Mouse (Mus musculus): Measurements from ENCODE around the gene Ube3c. TPM values are rescaled to one million over a fixed set of nuclear protein-coding genes. Genes with fewer than 3 reads are reported as not detected.

Gene Ube3c
- polyA plus RNA-seq, 1 experiment, result 6.3 TPM

DNA sequence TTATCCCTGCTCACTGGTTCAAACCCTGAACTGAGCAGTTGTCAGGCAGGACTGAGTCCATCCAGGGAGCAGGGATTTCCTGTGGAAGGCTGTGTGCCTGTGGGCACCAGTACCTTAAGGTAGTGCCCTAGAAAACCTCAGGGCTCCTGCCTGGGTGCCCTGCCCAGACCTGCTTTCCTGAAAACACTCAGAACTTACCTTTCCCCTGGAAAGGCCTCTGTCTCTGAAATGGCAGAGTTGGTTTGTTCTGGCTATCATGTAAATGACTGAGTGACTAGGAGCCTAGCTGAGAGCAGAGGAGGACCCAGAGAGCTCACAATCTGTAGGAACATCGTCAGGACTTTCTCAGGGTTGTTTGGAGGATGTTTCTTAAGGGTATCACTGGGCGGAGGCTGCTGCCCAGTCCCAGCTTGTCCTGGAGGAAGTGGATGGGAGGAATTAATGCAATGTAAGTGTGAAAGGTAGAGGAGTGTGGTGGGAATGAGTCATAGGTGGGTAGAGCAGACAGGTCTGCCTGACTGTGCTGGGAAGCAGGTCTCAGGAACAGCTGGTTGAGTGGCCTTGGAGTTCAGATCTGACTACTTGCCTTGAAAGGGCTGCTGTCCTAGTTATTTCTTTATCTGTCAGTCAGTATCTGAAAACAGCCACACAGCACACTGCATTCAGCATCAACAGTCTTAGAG, 130.6 kb downstream of the Ube3c start:
- peak overlapping the region; percentile 31 for H3K27ac ChIP-seq (ENCODE audit: insufficient read depth, low read depth, low read length)
- H3K36me3 ChIP-seq (ENCODE audit: control insufficient read depth, insufficient read depth, low read length), result no peaks in the 10 kb centered on the region
- H3K27me3 ChIP-seq (ENCODE audit: control insufficient read depth, insufficient read depth, low read length), result no peaks in the 10 kb centered on the region
- WGBS, result 79% methylated on average over 2 of the region's 2 CpGs
- H3K4me1 ChIP-seq (ENCODE audit: control insufficient read depth, insufficient read depth, insufficient read length, low read length), result peaks cover 12% of the 10 kb centered on the region; the same call in 1 of the 2 replicates
- no peak overlapping the region for H3K4me3 ChIP-seq (ENCODE audit: low read depth, low read length)
- no peak for TF ChIP-seq CTCF (IDR thresholded peaks at IDR 0.05; ENCODE audit: extremely low read depth, insufficient read length, insufficient replicate concordance, low read depth, low read length)
- no peak for TF ChIP-seq POLR2A (IDR thresholded peaks at IDR 0.05; ENCODE audit: low read depth, low read length)

DNA sequence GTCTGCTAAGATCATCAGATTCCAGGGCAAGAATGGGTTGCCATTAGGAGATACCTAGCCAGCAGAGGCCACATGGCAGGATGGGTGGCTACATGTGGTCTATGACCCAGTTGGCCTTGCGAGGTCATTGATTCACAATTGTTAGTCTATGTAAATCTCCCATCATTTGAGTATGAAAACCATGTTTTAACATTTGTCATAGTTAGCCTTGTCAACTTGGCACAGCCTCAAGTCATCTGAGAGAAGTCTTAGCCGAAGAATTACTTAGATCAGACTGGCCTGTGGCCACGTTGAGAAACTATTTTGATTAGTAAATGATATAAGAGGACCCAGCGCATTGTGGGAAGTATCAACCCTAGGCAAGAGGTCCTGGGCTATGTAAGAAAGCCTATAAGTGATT, 138.2 kb downstream of the Ube3c start:
- Histone ChIP-seq H3K27me3 (ENCODE audit: control insufficient read depth, insufficient read depth, low read length) (no peaks in the 10 kb centered on the region), H3K4me1 (ENCODE audit: control insufficient read depth, insufficient read depth, insufficient read length, low read length) (peaks cover 4% of the 10 kb centered on the region; the same call in 1 of the 2 replicates), H3K4me3 (ENCODE audit: low read depth, low read length) (no peak overlapping the region), H3K36me3 (ENCODE audit: control insufficient read depth, insufficient read depth, low read length) (no peaks in the 10 kb centered on the region), H3K27ac (ENCODE audit: insufficient read depth, low read depth, low read length) (no peak overlapping the region)
- TF ChIP-seq POLR2A (IDR thresholded peaks at IDR 0.05; ENCODE audit: low read depth, low read length) (no peak), CTCF (IDR thresholded peaks at IDR 0.05; ENCODE audit: extremely low read depth, insufficient read length, insufficient replicate concordance, low read depth, low read length) (no peak)
- 83% methylated on average over 4 of the region's 4 CpGs for WGBS

DNA sequence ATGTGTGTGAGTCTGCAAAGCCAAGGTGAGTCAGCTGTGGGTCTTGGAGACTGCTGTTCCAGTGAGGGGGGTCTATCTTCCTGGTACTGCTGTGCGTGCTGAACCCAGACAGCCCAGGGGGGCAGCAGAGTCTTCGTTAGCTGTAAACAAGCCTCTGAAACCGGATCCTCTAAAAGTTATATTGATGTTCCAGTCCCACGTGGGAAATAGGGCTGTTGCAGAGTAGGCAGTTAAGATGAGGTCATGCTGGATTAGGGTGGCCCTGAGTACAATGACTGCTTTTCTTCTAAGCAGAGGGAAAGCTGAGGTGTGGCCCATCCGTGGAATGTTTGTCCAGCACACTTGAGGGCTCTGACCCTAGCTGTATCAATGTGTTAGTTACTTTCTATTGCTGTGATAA, 139.2 kb downstream of the Ube3c start:
- Histone ChIP-seq H3K27ac (ENCODE audit: insufficient read depth, low read depth, low read length) (no peak overlapping the region), H3K36me3 (ENCODE audit: control insufficient read depth, insufficient read depth, low read length) (no peaks in the 10 kb centered on the region), H3K4me3 (ENCODE audit: low read depth, low read length) (no peak overlapping the region), H3K27me3 (ENCODE audit: control insufficient read depth, insufficient read depth, low read length) (no peaks in the 10 kb centered on the region), H3K4me1 (ENCODE audit: control insufficient read depth, insufficient read depth, insufficient read length, low read length) (peaks cover 4% of the 10 kb centered on the region; the same call in 1 of the 2 replicates)
- 8% methylated on average over 5 of the region's 5 CpGs for WGBS
- TF ChIP-seq CTCF (IDR thresholded peaks at IDR 0.05; ENCODE audit: extremely low read depth, insufficient read length, insufficient replicate concordance, low read depth, low read length) (no peak), POLR2A (IDR thresholded peaks at IDR 0.05; ENCODE audit: low read depth, low read length) (no peak)

DNA sequence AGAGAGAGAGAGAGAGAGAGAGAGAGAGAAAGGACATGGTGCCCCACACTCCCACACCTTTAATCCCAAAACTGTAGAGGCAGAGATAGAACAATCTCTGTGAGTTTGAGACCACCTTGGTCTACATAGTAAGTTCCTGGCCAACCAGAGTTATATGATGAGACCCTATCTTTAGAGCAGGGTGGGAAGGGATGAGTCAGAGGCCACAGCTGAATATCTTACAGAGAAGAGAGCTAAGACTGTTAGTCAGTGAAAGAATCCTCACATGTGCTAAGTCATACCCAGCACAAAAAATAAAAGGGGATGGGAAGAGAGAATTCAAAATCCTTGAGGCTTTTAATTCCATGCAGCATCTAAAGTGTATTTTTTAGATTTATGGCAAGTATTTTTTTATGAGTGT, 142.6 kb downstream of the Ube3c start:
- H3K36me3 ChIP-seq (ENCODE audit: control insufficient read depth, insufficient read depth, low read length), result no peaks in the 10 kb centered on the region
- TF ChIP-seq CTCF (IDR thresholded peaks at IDR 0.05; ENCODE audit: extremely low read depth, insufficient read length, insufficient replicate concordance, low read depth, low read length), result no peak
- TF ChIP-seq POLR2A (IDR thresholded peaks at IDR 0.05; ENCODE audit: low read depth, low read length), result no peak
- no peaks in the 10 kb centered on the region for H3K27me3 ChIP-seq (ENCODE audit: control insufficient read depth, insufficient read depth, low read length)

GRCm38 (mm10) chr5:29712906-29713305, 143.9 kb downstream of the Ube3c start:
- Histone ChIP-seq H3K27ac (ENCODE audit: insufficient read depth, low read depth, low read length) (no peak overlapping the region), H3K36me3 (ENCODE audit: control insufficient read depth, insufficient read depth, low read length) (no peaks in the 10 kb centered on the region), H3K27me3 (ENCODE audit: control insufficient read depth, insufficient read depth, low read length) (no peaks in the 10 kb centered on the region), H3K4me1 (ENCODE audit: control insufficient read depth, insufficient read depth, insufficient read length, low read length) (peaks cover 6% of the 10 kb centered on the region; the same call in 1 of the 2 replicates), H3K4me3 (ENCODE audit: low read depth, low read length) (no peak overlapping the region)
- 40% methylated on average over 1 of the region's 1 CpGs for WGBS
- TF ChIP-seq CTCF (IDR thresholded peaks at IDR 0.05; ENCODE audit: extremely low read depth, insufficient read length, insufficient replicate concordance, low read depth, low read length) (no peak), POLR2A (IDR thresholded peaks at IDR 0.05; ENCODE audit: low read depth, low read length) (no peak)

More for the DNA sequence above, 142.6 kb downstream of the Ube3c start:
- H3K4me3 ChIP-seq (ENCODE audit: low read depth, low read length), result no peak overlapping the region
- no peak overlapping the region for H3K27ac ChIP-seq (ENCODE audit: insufficient read depth, low read depth, low read length)
- peaks cover 4% of the 10 kb centered on the region; the same call in 1 of the 2 replicates for H3K4me1 ChIP-seq (ENCODE audit: control insufficient read depth, insufficient read depth, insufficient read length, low read length)

DNA sequence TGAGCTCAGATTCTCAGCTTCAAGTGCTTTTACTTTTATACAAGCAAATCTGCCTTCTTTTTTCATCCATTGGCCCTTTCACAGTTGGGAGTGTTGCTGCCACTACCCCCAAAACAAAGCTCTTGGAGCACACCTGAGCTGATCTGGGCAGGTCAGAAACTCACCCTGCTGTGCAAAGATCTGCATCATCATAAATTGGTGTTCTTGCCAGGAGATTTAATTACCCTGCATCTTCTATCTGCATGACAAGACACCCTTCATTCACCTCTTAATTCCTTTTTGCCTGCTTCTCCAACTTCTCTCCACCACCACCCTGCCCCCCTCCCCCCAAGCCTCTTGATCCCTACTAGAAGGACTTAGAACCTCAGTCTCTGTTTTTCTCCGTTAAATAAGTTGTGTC, 152.1 kb downstream of the Ube3c start:
- no peaks in the 10 kb centered on the region for H3K27me3 ChIP-seq (ENCODE audit: control insufficient read depth, insufficient read depth, low read length)
- peaks cover 2% of the 10 kb centered on the region; the same call in 1 of the 2 replicates for H3K4me1 ChIP-seq (ENCODE audit: control insufficient read depth, insufficient read depth, insufficient read length, low read length)
- TF ChIP-seq POLR2A (IDR thresholded peaks at IDR 0.05; ENCODE audit: low read depth, low read length), result no peak
- TF ChIP-seq CTCF (IDR thresholded peaks at IDR 0.05; ENCODE audit: extremely low read depth, insufficient read length, insufficient replicate concordance, low read depth, low read length), result no peak
- H3K36me3 ChIP-seq (ENCODE audit: control insufficient read depth, insufficient read depth, low read length), result no peaks in the 10 kb centered on the region
- H3K27ac ChIP-seq (ENCODE audit: insufficient read depth, low read depth, low read length), result no peak overlapping the region
- WGBS, result 38% methylated on average over 1 of the region's 1 CpGs
- H3K4me3 ChIP-seq (ENCODE audit: low read depth, low read length), result no peak overlapping the region

DNA sequence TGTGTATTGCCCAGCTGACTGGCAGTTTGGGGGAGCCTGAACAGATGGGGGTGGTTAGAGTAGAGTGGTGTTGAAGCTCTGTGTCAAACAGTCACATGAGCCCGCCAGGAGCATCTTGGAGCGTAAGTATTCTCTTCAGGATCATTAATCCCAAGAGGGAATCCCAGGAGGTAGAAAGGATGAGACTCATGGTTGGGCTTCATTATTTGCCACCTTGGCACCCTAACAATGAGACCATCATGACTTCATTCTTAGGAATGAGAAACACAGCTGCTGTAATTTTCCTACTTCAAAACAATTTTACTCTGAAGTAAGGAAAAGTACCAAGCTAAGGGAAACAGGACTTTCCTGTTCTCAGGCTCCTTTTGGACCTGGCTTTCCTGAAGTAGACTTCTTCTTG, 156.3 kb downstream of the Ube3c start:
- no peak overlapping the region for H3K4me3 ChIP-seq (ENCODE audit: low read depth, low read length)
- no peak for TF ChIP-seq POLR2A (IDR thresholded peaks at IDR 0.05; ENCODE audit: low read depth, low read length)
- WGBS, result 93% methylated on average over 2 of the region's 2 CpGs
- no peaks in the 10 kb centered on the region for H3K36me3 ChIP-seq (ENCODE audit: control insufficient read depth, insufficient read depth, low read length)
- H3K27ac ChIP-seq (ENCODE audit: insufficient read depth, low read depth, low read length), result no peak overlapping the region
- no peaks in the 10 kb centered on the region for H3K4me1 ChIP-seq (ENCODE audit: control insufficient read depth, insufficient read depth, insufficient read length, low read length)
- no peaks in the 10 kb centered on the region for H3K27me3 ChIP-seq (ENCODE audit: control insufficient read depth, insufficient read depth, low read length)

Other genes with a start within 250 kb of the Ube3c start
- gene Lmbr1, start 190.9 kb upstream of the Ube3c start, polyA plus RNA-seq (2012; rRNA removed), result 0.79 and 1.5 TPM in 2 replicates
- gene Nom1, start 134.6 kb upstream of the Ube3c start, polyA plus RNA-seq (2012; rRNA removed), result 1.7 and 2.7 TPM in 2 replicates
- 1.0 and 3.6 TPM in 2 replicates for gene Mnx1, start 90.8 kb upstream of the Ube3c start, polyA plus RNA-seq (2012; rRNA removed)
- 8.4 and 21.7 TPM in 2 replicates for gene Dnajb6, start 166.4 kb downstream of the Ube3c start, polyA plus RNA-seq (2012; rRNA removed)
- not detected in 2 replicates for gene Gm5129, start 166.7 kb downstream of the Ube3c start, polyA plus RNA-seq (2012; rRNA removed)

Data from small intestine, adult 2 months (tissue).